Mouse (Mus musculus) liver, embryonic 11.5 days (tissue): ENCODE results near the gene Tor1aip1. TPM values are rescaled to one million over a fixed set of nuclear protein-coding genes. Genes with fewer than 3 reads are reported as not detected.

ENCODE experiments used
- ATAC-seq: fragments of 200-750 bp; cut with Nextera tagmentation; replicated peaks from 2 replicates; pipeline ENCODE4 v1.8.0; 2017; ENCODE audit warnings: moderate number of reproducible peaks, mild to moderate bottlenecking, moderate TSS enrichment, moderate library complexity; ENCODE audit not compliant: low FRiP score
- DNase-seq: peaks from one replicate; pipeline ENCODE4 v3.0.0-alpha.2; 2017; ENCODE audit warnings: low spot score
- H3K27ac ChIP-seq: fragments of 300-500 bp; sonication (generic); 2 replicates; pipeline ENCODE4 v1.5.1; 2014; ENCODE audit warnings: mild to moderate bottlenecking, low read depth, low read length, control low read depth
- H3K27me3 ChIP-seq: fragments of 300-500 bp; sonication (generic); replicated peaks from 2 replicates; pipeline ENCODE4 v1.6.1; 2014; ENCODE audit warnings: low read length, mixed read lengths; ENCODE audit not compliant: control insufficient read depth, insufficient read depth
- H3K36me3 ChIP-seq: fragments of 300-500 bp; sonication (generic); 2 replicates; pipeline ENCODE4 v1.6.1; 2014; ENCODE audit warnings: mild to moderate bottlenecking, low read length, moderate library complexity, mixed read lengths; ENCODE audit not compliant: control insufficient read depth, insufficient read depth
- H3K4me1 ChIP-seq: fragments of 300-500 bp; sonication (generic); replicated peaks from 2 replicates; pipeline ENCODE4 v1.6.1; 2014; ENCODE audit warnings: low read length, mixed read lengths; ENCODE audit not compliant: control insufficient read depth, insufficient read depth
- H3K4me2 ChIP-seq: fragments of 300-500 bp; sonication (generic); 2 replicates; pipeline ENCODE4 v1.6.1; 2014; ENCODE audit warnings: mild to moderate bottlenecking, control low read depth, moderate library complexity
- H3K4me3 ChIP-seq: fragments of 300-500 bp; sonication (generic); 2 replicates; pipeline ENCODE4 v1.5.1; 2014; ENCODE audit warnings: low read depth, low read length, control low read depth
- H3K9ac ChIP-seq: fragments of 300-500 bp; sonication (generic); 2 replicates; pipeline ENCODE4 v1.6.1; 2014; ENCODE audit warnings: low read depth, low read length, control low read depth
- H3K9me3 ChIP-seq: fragments of 300-500 bp; sonication (generic); 2 replicates; pipeline ENCODE4 v1.6.1; 2016; ENCODE audit warnings: low read length, inconsistent platforms, mixed read lengths; ENCODE audit not compliant: control insufficient read depth
- WGBS: fragments of 180-500 bp; shearing (Covaris S2); extraction: QIAGEN DNeasy Blood & Tissue Kit; methylation state at CpG from one replicate; pipeline ENCODE4 v1.1.7; 2014; 5-methylcytosine and 5-hydroxymethylcytosine counted together
- polyA plus RNA-seq: library from polyadenylated mRNA; unstranded; fragments of >200 nt; fragmentation: Nextera tagmentation; extraction: Ambion mirVana; gene quantifications from 2 replicates; pipeline ENCODE4 v1.2.1, GENCODE M21; 2014

The Tor1aip1 gene
- polyA plus RNA-seq, 1 experiment from 2014 or later = 29.3 TPM

DNA sequence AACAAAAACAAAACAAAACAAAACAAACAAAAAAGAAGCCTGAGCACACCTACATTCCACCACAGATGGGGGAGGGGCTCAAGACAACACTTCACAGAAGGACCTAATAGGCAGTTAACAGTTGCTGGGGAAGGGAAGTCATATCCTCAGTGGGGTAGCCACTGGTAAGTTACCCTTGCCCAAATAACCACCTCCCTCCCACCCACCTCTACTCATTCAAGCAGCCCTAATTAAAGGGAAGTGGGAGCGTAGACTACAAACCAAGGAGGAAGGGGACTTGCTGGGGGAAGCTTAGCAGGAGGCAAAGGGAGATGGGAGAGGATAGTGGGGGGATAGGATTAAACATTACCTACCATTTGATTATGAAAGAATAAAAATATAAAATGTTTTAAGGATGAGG, 15.9 kb downstream of the Tor1aip1 start:
- H3K27me3 ChIP-seq = no peaks in the 10 kb centered on the region
- no peak for DNase-seq
- H3K9me3 ChIP-seq = no peaks in the 10 kb centered on the region
- WGBS = 96% methylated on average over 1 of the region's 1 CpGs
- H3K9ac ChIP-seq = no peak overlapping the region
- peaks cover 26% of the 10 kb centered on the region for H3K36me3 ChIP-seq
- no peak overlapping the region for H3K4me3 ChIP-seq
- ATAC-seq = no peak
- no peaks in the 10 kb centered on the region for H3K4me1 ChIP-seq
- H3K4me2 ChIP-seq = no peak overlapping the region
- no peak overlapping the region for H3K27ac ChIP-seq

- Histone ChIP-seq H3K9ac (no peak overlapping the region), H3K36me3 (peaks cover 26% of the 10 kb centered on the region), H3K4me3 (no peak overlapping the region), H3K27ac (no peak overlapping the region), H3K4me2 (no peak overlapping the region), H3K27me3 (no peaks in the 10 kb centered on the region), H3K4me1 (no peaks in the 10 kb centered on the region), H3K9me3 (no peaks in the 10 kb centered on the region)
- DNase-seq = no peak
- WGBS = 94% methylated on average over 1 of the region's 1 CpGs
- no peak for ATAC-seq
Measured at GRCm38 (mm10) chr1:156019800-156020199, 16.5 kb downstream of the Tor1aip1 start.

- Histone ChIP-seq H3K9ac (no peak overlapping the region), H3K36me3 (peaks cover 33% of the 10 kb centered on the region), H3K4me3 (no peak overlapping the region), H3K27me3 (no peaks in the 10 kb centered on the region), H3K27ac (no peak overlapping the region), H3K4me2 (no peak overlapping the region), H3K4me1 (no peaks in the 10 kb centered on the region), H3K9me3 (no peaks in the 10 kb centered on the region)
- DNase-seq (no peak), ATAC-seq (no peak)
- WGBS = 90% methylated on average over 1 of the region's 1 CpGs
Measured at GRCm38 (mm10) chr1:156009003-156009402, 27.3 kb downstream of the Tor1aip1 start.

GRCm38 (mm10) chr1:156005906-156006305, 30.4 kb downstream of the Tor1aip1 start:
- Histone ChIP-seq H3K4me1 (no peaks in the 10 kb centered on the region), H3K27ac (no peak overlapping the region), H3K27me3 (no peaks in the 10 kb centered on the region), H3K4me3 (no peak overlapping the region), H3K4me2 (no peak overlapping the region), H3K36me3 (peaks cover 30% of the 10 kb centered on the region), H3K9me3 (no peaks in the 10 kb centered on the region), H3K9ac (no peak overlapping the region)
- WGBS = 88% methylated on average over 11 of the region's 11 CpGs
- ATAC-seq (no peak), DNase-seq (no peak)

DNA sequence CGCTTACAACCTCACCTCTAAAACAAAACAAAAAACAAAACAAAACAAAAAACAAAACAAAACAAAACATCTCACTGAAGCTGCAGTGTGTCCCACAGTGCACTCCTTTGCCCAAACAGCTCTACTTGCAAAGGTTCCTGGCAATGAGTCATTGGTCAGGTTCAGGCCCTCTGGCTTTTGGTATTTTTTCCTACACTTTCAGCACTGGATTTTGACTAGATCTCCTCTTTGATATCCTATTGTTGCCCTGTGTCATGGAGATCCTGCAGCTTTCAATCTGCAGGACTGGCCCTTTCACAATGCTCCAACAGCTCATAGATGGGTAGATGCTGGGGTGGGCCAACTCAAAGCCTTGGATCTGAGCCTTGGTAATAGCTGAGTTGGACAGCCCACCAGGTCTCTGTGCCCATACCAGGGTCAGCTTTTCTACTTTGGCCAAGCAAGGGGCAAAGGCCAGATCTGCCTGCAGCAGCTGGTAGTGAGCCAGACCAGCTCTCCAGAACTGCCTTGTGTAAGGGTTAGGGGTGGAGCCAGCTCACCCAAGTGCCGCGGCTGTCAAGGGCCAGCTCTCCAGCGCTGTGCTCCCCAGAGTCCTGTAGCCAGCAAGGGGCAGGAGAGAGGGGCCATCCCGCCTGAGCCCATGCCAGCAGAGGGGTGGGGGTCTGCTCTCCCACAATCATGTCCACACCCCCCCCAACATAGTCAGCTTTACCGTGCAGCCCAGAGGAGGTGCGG, 32.9 kb downstream of the Tor1aip1 start:
- WGBS = 88% methylated on average over 7 of the region's 7 CpGs
- no peak for DNase-seq

DNA sequence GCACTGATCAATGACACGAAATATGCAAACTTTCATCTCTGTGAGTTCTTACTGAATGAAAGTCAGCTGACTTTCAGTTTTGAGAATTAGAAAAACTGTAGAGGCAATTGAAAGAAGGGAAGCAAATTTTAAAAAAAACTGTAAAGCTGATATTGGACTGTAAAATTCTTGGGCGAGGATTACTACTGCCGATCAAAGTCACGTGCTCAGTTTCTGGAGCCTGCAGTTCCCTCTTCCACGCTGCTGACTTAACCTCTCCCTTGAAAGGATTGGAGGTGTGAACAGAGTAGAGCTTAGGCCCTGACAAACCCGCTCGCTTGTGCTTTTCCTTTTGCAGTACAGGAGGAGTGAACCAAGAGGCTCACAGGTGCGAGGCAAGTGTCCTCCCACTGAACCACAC, 33.9 kb downstream of the Tor1aip1 start:
- Histone ChIP-seq H3K9me3 (no peaks in the 10 kb centered on the region), H3K36me3 (peaks cover 16% of the 10 kb centered on the region)
- WGBS = 87% methylated on average over 8 of the region's 8 CpGs

More for the DNA sequence above, 32.9 kb downstream of the Tor1aip1 start:
- no peak overlapping the region for H3K9ac ChIP-seq
- no peak overlapping the region for H3K27ac ChIP-seq
- no peak for ATAC-seq
- H3K9me3 ChIP-seq = no peaks in the 10 kb centered on the region
- no peaks in the 10 kb centered on the region for H3K27me3 ChIP-seq
- H3K4me1 ChIP-seq = no peaks in the 10 kb centered on the region
- peaks cover 21% of the 10 kb centered on the region for H3K36me3 ChIP-seq
- no peak overlapping the region for H3K4me2 ChIP-seq
- no peak overlapping the region for H3K4me3 ChIP-seq

GRCm38 (mm10) chr1:155995612-155996011, 40.7 kb downstream of the Tor1aip1 start:
- H3K4me3 ChIP-seq = no peak overlapping the region
- no peaks in the 10 kb centered on the region for H3K27me3 ChIP-seq
- no peak overlapping the region for H3K4me2 ChIP-seq
- H3K36me3 ChIP-seq = no peaks in the 10 kb centered on the region
- H3K9me3 ChIP-seq = no peaks in the 10 kb centered on the region
- 50% methylated on average over 2 of the region's 2 CpGs for WGBS
- no peak overlapping the region for H3K27ac ChIP-seq
- H3K9ac ChIP-seq = no peak overlapping the region
- no peaks in the 10 kb centered on the region for H3K4me1 ChIP-seq
- ATAC-seq = no peak
- DNase-seq = no peak

More for the DNA sequence above, 33.9 kb downstream of the Tor1aip1 start:
- Histone ChIP-seq H3K4me1 (no peaks in the 10 kb centered on the region), H3K4me2 (no peak overlapping the region), H3K4me3 (no peak overlapping the region), H3K27me3 (no peaks in the 10 kb centered on the region), H3K9ac (no peak overlapping the region), H3K27ac (no peak overlapping the region)
- DNase-seq = no peak
- no peak for ATAC-seq

DNA sequence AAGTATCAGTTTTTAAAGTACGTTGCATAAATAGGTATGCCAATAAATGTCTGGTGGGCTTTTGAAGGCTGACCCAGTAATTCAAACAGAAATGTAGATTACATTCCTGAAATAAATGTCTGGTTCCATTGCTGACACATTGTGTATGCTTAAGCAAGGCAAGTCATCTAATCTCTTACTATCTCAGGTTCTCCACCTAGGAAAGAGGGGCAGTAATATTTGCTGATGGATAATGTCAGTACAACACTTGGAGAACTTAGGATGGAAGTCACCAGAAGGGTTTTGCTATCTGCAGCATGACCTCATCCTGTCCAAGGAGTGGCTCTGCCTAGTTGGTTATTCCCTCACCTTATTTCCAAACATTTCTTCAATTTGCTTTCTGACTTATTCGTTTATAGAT, 41.8 kb downstream of the Tor1aip1 start:
- H3K27me3 ChIP-seq = no peaks in the 10 kb centered on the region
- H3K4me3 ChIP-seq = no peak overlapping the region
- H3K27ac ChIP-seq = no peak overlapping the region
- no peak overlapping the region for H3K9ac ChIP-seq
- no peak overlapping the region for H3K4me2 ChIP-seq
- no peak for DNase-seq
- WGBS = 74% methylated on average over 2 of the region's 2 CpGs
- no peaks in the 10 kb centered on the region for H3K4me1 ChIP-seq
- H3K9me3 ChIP-seq = no peaks in the 10 kb centered on the region
- no peak for ATAC-seq
- H3K36me3 ChIP-seq = no peaks in the 10 kb centered on the region

DNA sequence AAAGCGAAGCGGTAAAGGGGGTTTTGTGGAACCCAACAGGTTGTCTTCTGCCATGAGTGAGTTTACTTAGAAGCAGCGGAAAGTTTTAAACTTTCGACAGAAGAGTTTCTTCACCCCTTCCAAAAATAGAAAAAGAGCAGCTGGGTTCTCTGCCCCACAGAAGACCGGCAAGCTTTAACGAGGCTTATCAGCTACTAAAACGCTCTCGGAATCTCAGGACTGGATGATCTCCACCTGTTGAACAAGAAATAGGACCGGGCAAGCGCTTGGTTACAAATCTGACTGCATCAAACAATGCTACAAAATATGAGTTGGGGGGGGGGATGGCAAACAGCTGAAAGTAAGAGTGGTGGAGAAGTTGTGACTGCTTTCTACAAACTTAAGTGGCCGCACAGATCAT, 45.9 kb downstream of the Tor1aip1 start:
- Histone ChIP-seq H3K4me1 (no peaks in the 10 kb centered on the region), H3K27ac (no peak overlapping the region), H3K4me2 (no peak overlapping the region), H3K36me3 (no peaks in the 10 kb centered on the region), H3K9me3 (no peaks in the 10 kb centered on the region), H3K27me3 (no peaks in the 10 kb centered on the region), H3K9ac (no peak overlapping the region), H3K4me3 (no peak overlapping the region)
- 62% methylated on average over 11 of the region's 11 CpGs for WGBS
- DNase-seq (no peak), ATAC-seq (no peak)
